In the genomic region with DNA sequence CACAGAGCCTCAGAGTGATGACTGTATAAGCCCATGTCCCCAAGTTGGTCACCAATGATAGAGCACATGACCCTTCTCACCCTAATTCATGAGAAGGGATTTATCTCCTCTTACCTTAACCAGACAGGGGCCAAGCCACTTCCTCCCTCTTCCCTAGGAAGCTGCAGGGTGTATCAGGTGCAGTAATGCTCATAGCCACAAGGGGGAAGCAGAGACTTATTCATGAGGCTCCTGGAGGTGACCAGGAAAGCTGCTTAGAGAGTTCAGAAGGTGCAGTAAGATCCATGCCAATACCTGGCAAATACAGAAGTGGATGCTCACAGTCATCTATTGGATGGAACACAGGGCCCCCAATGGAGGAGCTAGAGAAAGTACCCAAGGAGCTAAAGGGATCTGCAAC, we compare ENCODE assay signal across 10 mouse cellular contexts. TPM values are rescaled to one million over a fixed set of nuclear protein-coding genes. Genes with fewer than 3 reads are reported as not detected.
DNase-seq lines count a peak whose midpoint lies in the region; ATAC-seq and TF ChIP-seq lines count a peak whose summit lies in the region.
"Not testable (repeated sequence)": the region's sequence is repeated elsewhere in the genome, so short reads cannot be mapped to it uniquely, and the experiment has no call there.
"Had no signal": no experiment of that assay in that cellular context is flagged by ENCODE, and none has a peak within 500 bp of the region (broad histone marks: within the 10 kb centered on the region; RNA-seq: fewer than 3 reads in every experiment).

No protein-coding gene starts in this region.

- H3K36me3 ChIP-seq in heart, embryonic 12.5 days; limb, embryonic 14.5 days (ENCODE audit: control insufficient read depth, insufficient read depth, low read length): not testable (repeated sequence)

- TF ChIP-seq POLR2A in limb, embryonic 14.5 days (IDR thresholded peaks at IDR 0.05; ENCODE audit: borderline replicate concordance, extremely low read depth, insufficient read depth, insufficient read length): not testable (repeated sequence)

- H3K4me3 ChIP-seq in heart, embryonic 12.5 days; limb, embryonic 14.5 days (replicated peaks; ENCODE audit: low read length): not testable (repeated sequence)

- peak; percentile 67 for DNase-seq in 416B (ENCODE audit: low read depth)
- peak; percentile 39 for DNase-seq in adrenal gland, adult 8-10 months
- DNase-seq in embryo, embryonic 11 days: peak; percentile 43
- DNase-seq in kidney, postnatal 14 days: peak; percentile 68
- DNase-seq in limb, embryonic 14.5 days (ENCODE audit: low spot score): peak; percentile 4
- DNase-seq in naive thymus-derived CD4-positive, alpha-beta T cell, adult 2 months (ENCODE audit: low read depth): peak; percentile 86
- peak; percentile 40 to 74 for DNase-seq in spleen, postnatal 4 days (ENCODE audit: low spot score in 2 of 2)

- not testable (repeated sequence) for H3K27ac ChIP-seq in heart, embryonic 12.5 days (ENCODE audit: poor library complexity, severe bottlenecking); limb, embryonic 14.5 days (replicated peaks; ENCODE audit: low read depth, low read length)

- not testable (repeated sequence) for H3K27me3 ChIP-seq in heart, embryonic 12.5 days (replicated peaks); limb, embryonic 14.5 days (ENCODE audit: control insufficient read depth, insufficient read depth, low read length)

- 0 out of 2 replicates have a peak, but pooled peaks have one; percentile 51 for ATAC-seq in heart, embryonic 12.5 days (ENCODE audit: insufficient number of reproducible peaks, low FRiP score)
- ATAC-seq in limb, embryonic 14.5 days (ENCODE audit: low FRiP score, low read depth): not testable (repeated sequence)

- not testable (repeated sequence) for H3K9ac ChIP-seq in heart, embryonic 12.5 days; limb, embryonic 14.5 days (ENCODE audit: low read depth, low read length, severe bottlenecking)

- not testable (repeated sequence) for H3K4me1 ChIP-seq in heart, embryonic 12.5 days (replicated peaks); limb, embryonic 14.5 days (ENCODE audit: control insufficient read depth, insufficient read depth, low read length)

- not testable (repeated sequence) for H3K4me2 ChIP-seq in heart, embryonic 12.5 days; limb, embryonic 14.5 days (replicated peaks; ENCODE audit: low read depth, low read length, severe bottlenecking)

- not testable (repeated sequence) for H3K9me3 ChIP-seq in heart, embryonic 12.5 days (replicated peaks); limb, embryonic 14.5 days (ENCODE audit: control insufficient read depth, low read length)

RNA-seq across cellular contexts. Expression of a gene that starts 1.6 kb away (rescaled TPM):
- total RNA-seq in adrenal gland, adult 8-10 months (2022): under 1 TPM in 1 of 4 experiments, not detected in 3; 0.11 TPM
- not detected in 2 replicates for polyA plus RNA-seq in heart, embryonic 12.5 days (2016; fragmentation: Nextera tagmentation; extraction: Ambion mirVana)
- polyA plus RNA-seq in limb, embryonic 14.5 days (2012; rRNA removed): not detected in 2 replicates
- polyA plus RNA-seq in limb, embryonic 14.5 days (2014; fragmentation: Nextera tagmentation; extraction: Ambion mirVana): not detected in 2 replicates
- polyA plus RNA-seq: heart, embryonic 11.5 days; neural tube, embryonic 15.5 days had no signal

RNA-seq across cellular contexts. Expression of a gene that starts 56.0 kb away (rescaled TPM):
- not detected for total RNA-seq in adrenal gland, adult 8-10 months (2022)
- not detected in 2 replicates for polyA plus RNA-seq in heart, embryonic 12.5 days (2016; fragmentation: Nextera tagmentation; extraction: Ambion mirVana)
- polyA plus RNA-seq in limb, embryonic 14.5 days (2012; rRNA removed): not detected in 2 replicates
- not detected in 2 replicates for polyA plus RNA-seq in limb, embryonic 14.5 days (2014; fragmentation: Nextera tagmentation; extraction: Ambion mirVana)
- polyA plus RNA-seq: heart, embryonic 11.5 days; neural tube, embryonic 15.5 days had no signal

Comparison
In these comparisons a context has a peak if more than half of its experiments do, and no peak if none do; other contexts are left out.
1. DNase-seq: peak in every context shown above with its lines; median percentile 86 in naive thymus-derived CD4-positive, alpha-beta T cell, adult 2 months; 68 in kidney, postnatal 14 days; 67 in 416B; 57 in spleen, postnatal 4 days; 43 in embryo, embryonic 11 days; 39 in adrenal gland, adult 8-10 months; 4 in limb, embryonic 14.5 days.